Mouse (Mus musculus): ENCODE measurements around the gene B3gat1. TPM values are rescaled to one million over a fixed set of nuclear protein-coding genes. Genes with fewer than 3 reads are reported as not detected.

Gene B3gat1
- not detected in 2 replicates for total RNA-seq (2014; fragmentation: Nextera tagmentation)
- total RNA-seq (2017), result not detected in 2 replicates

DNA sequence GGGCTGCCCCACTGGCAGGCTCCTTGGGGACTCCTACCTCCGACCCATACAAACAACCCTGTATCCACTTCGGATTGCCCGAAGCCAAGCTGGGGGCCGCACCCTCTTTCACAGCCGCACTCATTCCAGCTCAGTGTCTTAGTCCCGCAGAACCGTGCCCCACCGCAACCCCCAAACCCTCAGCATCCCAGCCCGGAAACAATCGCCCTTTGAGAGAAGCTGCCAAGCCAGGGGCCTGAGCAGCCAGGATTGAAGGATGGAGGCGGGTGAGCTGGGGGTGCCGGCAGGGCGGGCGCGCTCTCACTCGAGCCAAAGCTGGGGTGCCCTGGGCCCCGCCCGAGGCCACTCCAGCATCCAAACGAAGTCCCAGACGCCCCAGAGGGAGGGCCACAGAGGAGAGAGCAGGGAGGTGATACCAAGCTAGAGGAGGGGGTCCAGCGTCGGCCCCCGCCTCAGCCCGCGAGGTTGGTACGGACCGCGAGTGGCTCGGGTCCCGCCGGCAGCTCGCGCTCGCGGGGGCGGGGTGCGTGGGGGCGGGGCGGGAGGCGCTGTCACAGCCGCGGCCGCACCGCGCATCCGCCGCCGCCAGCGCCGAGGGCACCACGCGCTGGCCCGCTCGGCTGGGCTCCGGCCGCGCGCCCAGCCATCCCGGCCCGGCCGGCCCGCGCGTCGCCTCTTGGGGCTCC is at the start of gene B3gat1:
B3gat1 (plus strand) TSS at position 523 of the 686 bp plus-strand sequence.
- ATAC-seq (replicated peaks; ENCODE audit: low FRiP score, low TSS enrichment, poor library complexity, severe bottlenecking), result no peak

- no peak for ATAC-seq (replicated peaks; ENCODE audit: low FRiP score, low TSS enrichment, poor library complexity, severe bottlenecking)
Measured at GRCm38 (mm10) chr9:26689171-26689570, 44.4 kb upstream of the B3gat1 start.

- no peak for ATAC-seq (replicated peaks; ENCODE audit: low FRiP score, low TSS enrichment, poor library complexity, severe bottlenecking)
Measured at GRCm38 (mm10) chr9:26689956-26690698, 43.4 kb upstream of the B3gat1 start.

DNA sequence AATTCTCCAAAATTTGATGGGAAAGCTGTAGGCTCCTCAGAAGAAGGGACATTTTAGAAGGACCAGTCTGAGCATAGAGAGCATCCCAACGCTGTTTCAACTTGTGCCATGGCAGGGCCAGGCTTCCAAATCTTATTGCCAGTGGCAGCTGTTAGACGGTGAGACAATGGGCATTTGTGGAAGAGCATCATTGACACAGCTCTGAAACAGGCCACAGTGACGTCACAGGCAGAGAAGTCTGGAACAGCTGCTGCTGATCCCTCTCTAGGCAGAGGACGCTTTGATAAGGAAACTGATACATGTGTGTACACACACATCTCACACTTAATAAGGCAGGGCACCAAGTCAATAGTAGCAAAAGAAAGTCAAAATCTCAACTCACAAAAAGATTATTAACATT is 40.9 kb upstream of the B3gat1 start:
- ATAC-seq (replicated peaks; ENCODE audit: low FRiP score, low TSS enrichment, poor library complexity, severe bottlenecking), result no peak

- no peak for ATAC-seq (replicated peaks; ENCODE audit: low FRiP score, low TSS enrichment, poor library complexity, severe bottlenecking)
Measured at GRCm38 (mm10) chr9:26694656-26695055, 38.9 kb upstream of the B3gat1 start.

GRCm38 (mm10) chr9:26695178-26695577 is 38.4 kb upstream of the B3gat1 start:
- no peak for ATAC-seq (replicated peaks; ENCODE audit: low FRiP score, low TSS enrichment, poor library complexity, severe bottlenecking)

DNA sequence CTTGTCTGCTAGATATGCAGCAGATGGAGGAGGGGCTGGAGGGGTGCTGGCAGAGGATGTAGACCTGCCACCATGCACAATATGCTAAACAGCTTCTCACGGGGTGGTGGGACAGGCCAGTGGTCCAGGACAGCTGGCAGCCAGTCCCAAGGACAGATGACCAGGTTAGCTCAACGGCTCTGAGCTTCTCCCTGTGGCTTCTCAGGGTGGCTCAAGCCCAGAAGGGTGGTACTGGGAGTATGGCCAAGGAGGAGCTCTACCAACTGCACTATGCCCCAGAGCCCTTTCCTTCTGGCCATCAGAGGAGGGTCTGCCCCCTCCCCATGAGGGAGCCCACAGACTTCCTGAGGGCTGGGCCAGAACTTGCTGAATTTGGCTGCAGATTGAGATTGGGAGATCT is 35.2 kb upstream of the B3gat1 start:
- no peak for ATAC-seq (replicated peaks; ENCODE audit: low FRiP score, low TSS enrichment, poor library complexity, severe bottlenecking)

GRCm38 (mm10) chr9:26700329-26700728 is 33.2 kb upstream of the B3gat1 start:
- ATAC-seq (replicated peaks; ENCODE audit: low FRiP score, low TSS enrichment, poor library complexity, severe bottlenecking), result no peak

- ATAC-seq (replicated peaks; ENCODE audit: low FRiP score, low TSS enrichment, poor library complexity, severe bottlenecking), result no peak
Measured at GRCm38 (mm10) chr9:26718388-26718787, 15.1 kb upstream of the B3gat1 start.

GRCm38 (mm10) chr9:26721771-26722170 is 11.8 kb upstream of the B3gat1 start:
- ATAC-seq (replicated peaks; ENCODE audit: low FRiP score, low TSS enrichment, poor library complexity, severe bottlenecking), result no peak

DNA sequence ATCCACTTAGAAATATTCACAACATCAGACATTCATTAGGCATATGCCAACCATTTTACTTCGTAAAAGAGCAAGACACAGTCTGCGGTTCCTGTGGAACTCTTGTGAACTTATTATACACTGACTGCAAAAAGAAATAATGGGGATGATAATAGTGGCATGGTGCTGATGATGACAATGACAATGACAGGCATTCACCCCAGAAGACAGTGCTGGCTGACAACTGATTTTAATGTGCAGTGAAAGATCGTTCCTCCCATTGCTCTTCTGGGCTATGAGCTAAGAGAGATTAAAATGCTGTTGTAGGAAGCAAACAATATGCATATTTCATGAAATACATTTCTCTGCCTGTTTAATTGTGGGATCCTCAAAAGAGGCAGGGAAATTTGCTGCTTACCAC is 7.8 kb upstream of the B3gat1 start:
- no peak for ATAC-seq (replicated peaks; ENCODE audit: low FRiP score, low TSS enrichment, poor library complexity, severe bottlenecking)

DNA sequence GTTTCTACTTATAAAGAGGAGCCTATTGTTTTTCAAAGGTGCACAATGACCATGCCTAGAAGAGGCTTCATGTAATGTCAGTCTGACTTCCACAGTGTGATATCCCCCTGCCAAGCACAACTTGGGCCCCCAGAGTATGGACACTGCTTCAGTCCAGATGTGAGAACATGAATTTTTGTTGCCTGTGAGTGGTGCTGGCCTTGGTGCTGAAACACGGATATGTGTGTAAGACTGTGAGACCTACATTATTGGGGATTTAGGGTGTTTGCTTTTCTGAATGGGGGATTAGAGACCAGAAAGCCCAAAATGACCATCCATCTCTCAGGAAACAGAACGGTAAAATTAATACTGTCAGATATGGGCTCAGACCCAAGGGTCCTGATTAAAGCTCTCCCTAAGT is 6.1 kb upstream of the B3gat1 start:
- ATAC-seq (replicated peaks; ENCODE audit: low FRiP score, low TSS enrichment, poor library complexity, severe bottlenecking), result no peak

GRCm38 (mm10) chr9:26728556-26728955 is 5.0 kb upstream of the B3gat1 start:
- ATAC-seq (replicated peaks; ENCODE audit: low FRiP score, low TSS enrichment, poor library complexity, severe bottlenecking), result no peak

GRCm38 (mm10) chr9:26733986-26734385 is 458 bp downstream of the B3gat1 start:
- ATAC-seq (replicated peaks; ENCODE audit: low FRiP score, low TSS enrichment, poor library complexity, severe bottlenecking), result no peak

GRCm38 (mm10) chr9:26737116-26737515 is 3.6 kb downstream of the B3gat1 start:
- ATAC-seq (replicated peaks; ENCODE audit: low FRiP score, low TSS enrichment, poor library complexity, severe bottlenecking), result no peak

DNA sequence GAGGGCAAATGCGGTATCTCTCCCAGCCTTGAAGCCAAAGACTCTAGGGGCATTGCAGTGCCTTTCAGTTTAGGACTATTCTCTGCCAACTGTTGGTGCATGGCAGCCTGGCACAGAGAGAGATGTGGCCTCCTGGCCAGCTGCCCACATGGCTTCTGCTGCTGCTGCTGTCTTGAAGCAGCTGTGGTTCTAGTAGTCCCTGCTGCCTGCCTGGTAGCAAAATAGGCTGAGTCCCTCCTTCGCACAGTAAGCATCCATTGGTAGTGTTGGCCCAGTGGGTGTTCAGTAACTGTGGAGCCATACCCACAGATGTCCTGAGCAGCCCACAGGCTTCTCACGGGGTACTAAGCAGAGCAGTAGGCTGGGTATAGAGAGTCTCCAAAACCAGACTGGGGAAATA is 9.3 kb downstream of the B3gat1 start:
- ATAC-seq (replicated peaks; ENCODE audit: low FRiP score, low TSS enrichment, poor library complexity, severe bottlenecking), result no peak

DNA sequence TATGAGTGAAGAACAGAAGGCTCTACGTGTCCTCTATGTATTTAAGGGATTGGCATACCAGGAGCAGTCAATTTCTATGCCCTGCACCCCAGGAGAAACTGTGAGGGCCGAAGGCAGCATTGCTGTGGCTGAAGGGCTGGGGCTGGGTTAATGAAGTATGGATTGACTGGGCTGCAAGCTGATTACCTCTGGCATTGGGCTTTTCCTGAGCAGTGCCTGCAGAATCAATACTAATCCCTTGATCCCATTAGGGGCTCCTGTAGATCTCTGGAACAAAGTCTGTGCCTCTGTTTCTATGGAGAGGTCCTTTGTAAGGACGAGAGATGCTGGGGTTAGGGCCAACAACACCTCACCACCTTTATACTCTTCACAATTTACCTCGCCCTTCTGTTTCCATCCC is 13.6 kb downstream of the B3gat1 start:
- ATAC-seq (replicated peaks; ENCODE audit: low FRiP score, low TSS enrichment, poor library complexity, severe bottlenecking), result no peak

DNA sequence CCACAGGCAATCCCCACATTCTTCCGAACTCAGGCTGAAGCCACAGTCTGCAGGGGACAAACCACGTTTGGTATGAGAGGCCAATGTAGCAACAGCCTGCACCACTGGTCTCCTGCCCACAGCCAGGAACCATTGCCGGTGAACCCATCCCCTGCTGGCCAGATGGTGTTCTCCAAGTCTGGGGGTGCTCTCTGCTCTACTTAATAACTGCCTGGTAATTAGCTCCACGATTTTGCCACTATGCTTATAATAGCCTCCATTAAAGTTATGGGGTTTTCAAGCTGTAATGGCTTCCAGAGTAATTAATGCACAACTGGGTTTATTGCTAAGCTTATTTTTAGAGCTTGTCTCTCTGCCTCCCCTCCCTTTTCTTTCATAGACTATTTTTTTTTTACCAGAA is 15.4 kb downstream of the B3gat1 start:
- ATAC-seq (replicated peaks; ENCODE audit: low FRiP score, low TSS enrichment, poor library complexity, severe bottlenecking), result no peak

GRCm38 (mm10) chr9:26760081-26760480 is 26.6 kb downstream of the B3gat1 start:
- ATAC-seq (replicated peaks; ENCODE audit: low FRiP score, low TSS enrichment, poor library complexity, severe bottlenecking), result no peak

GRCm38 (mm10) chr9:26760576-26760975 is 27.0 kb downstream of the B3gat1 start:
- ATAC-seq (replicated peaks; ENCODE audit: low FRiP score, low TSS enrichment, poor library complexity, severe bottlenecking), result no peak

DNA sequence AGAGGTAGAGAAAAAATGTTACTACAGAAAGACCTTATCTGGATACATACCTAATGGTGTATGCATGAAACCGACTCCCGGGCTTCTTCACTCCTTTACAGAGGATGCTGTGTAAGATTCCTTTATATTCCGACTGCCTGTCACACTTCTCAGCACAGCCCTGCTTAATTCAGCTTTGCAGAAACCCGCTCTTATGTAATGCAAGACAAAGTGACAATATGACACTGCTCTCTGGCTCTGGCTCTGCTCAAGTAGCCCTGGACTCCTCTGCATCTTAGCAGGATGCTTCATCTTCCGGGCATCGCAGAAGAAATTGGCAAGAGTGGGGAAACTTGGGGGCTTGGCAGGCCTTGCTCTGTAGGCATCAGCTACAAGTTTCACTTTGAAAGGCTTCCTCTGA is 28.9 kb downstream of the B3gat1 start:
- no peak for ATAC-seq (replicated peaks; ENCODE audit: low FRiP score, low TSS enrichment, poor library complexity, severe bottlenecking)

All from megakaryocyte-erythroid progenitor cell, adult 5-6 weeks (primary cell).